Mouse (Mus musculus): ENCODE results near the gene Hmgn1.

DNA sequence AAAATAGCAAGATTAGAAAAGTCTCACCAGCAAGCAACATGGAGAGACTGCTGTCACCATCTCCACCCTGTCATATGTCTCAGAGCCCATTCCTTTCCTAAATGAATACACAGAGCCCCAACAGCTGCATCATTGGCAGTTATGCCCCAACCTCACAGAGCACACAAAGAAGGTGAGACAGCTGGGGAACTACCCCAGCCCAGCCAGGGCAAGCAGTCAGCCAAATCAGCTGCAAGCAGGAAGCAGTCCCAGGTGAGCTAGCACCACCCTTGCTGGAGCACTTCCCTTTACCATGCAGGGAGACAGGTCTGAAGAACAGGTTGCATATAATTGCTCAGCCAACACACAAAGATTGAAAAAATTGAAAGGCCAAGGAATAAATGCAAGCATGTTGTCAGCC, 41.9 kb downstream of the Hmgn1 start:
- TF ChIP-seq CTCF (IDR thresholded peaks at IDR 0.05; ENCODE audit: insufficient read depth, low read length), result no peak
- no peak for TF ChIP-seq POLR2A (IDR thresholded peaks at IDR 0.05; ENCODE audit: borderline replicate concordance, extremely low read depth, low read depth, low read length)
